Mouse (Mus musculus) liver, adult 2 months (tissue): ENCODE results near the gene Tmem26.

Experiments used
- CTCF ChIP-seq: fragments of 200-500 bp; IDR thresholded peaks from 2 replicates; pipeline ENCODE4 v1.5.1; 2011; ENCODE audit warnings: low read depth, low read length, control low read depth
- POLR2A ChIP-seq: fragments of 200-500 bp; IDR thresholded peaks from 2 replicates; pipeline ENCODE4 v1.6.1; 2011; ENCODE audit warnings: low read length, control low read depth; ENCODE audit not compliant: insufficient read depth; ENCODE audit errors: extremely low read depth

GRCm38 (mm10) chr10:68691116-68691515, 32.3 kb upstream of the Tmem26 start:
- no peak for TF ChIP-seq CTCF
- TF ChIP-seq POLR2A = no peak
